Mouse (Mus musculus) myocyte (in vitro differentiated cells): ENCODE measurements at regions not wholly inside any gene's neighbourhood (a gene's known extent, or its start where the extent isn't known, plus 50 kb on each side); places are given as distances from the start of the nearest gene placed in this dataset.

Experiments
- H3K27me3 ChIP-seq: one replicate; pipeline ENCODE4 v1.6.1; 2011; ENCODE audit not compliant: control insufficient read depth, insufficient read depth, insufficient read length
- H3K36me3 ChIP-seq: one replicate; pipeline ENCODE4 v1.6.1; 2011; ENCODE audit not compliant: control insufficient read depth, insufficient read depth
- H3K4me2 ChIP-seq: one replicate; pipeline ENCODE4 v1.6.1; 2011; ENCODE audit warnings: low read depth, control low read depth
- H3K4me3 ChIP-seq: one replicate; pipeline ENCODE4 v1.5.1; 2011; ENCODE audit warnings: mild to moderate bottlenecking, control low read depth, moderate library complexity
- H3K79me2 ChIP-seq: one replicate; pipeline ENCODE4 v1.6.1; 2011; ENCODE audit not compliant: control insufficient read depth, insufficient read depth
- H3ac ChIP-seq: one replicate; pipeline ENCODE4 v1.6.1; 2011; ENCODE audit not compliant: control insufficient read depth, insufficient read length
- CEBPB ChIP-seq: IDR thresholded peaks from 2 replicates; pipeline ENCODE4 v1.6.1; 2011; ENCODE audit warnings: mild to moderate bottlenecking, moderate library complexity; ENCODE audit not compliant: poor library complexity, insufficient read depth, severe bottlenecking
- E2F4 ChIP-seq: IDR thresholded peaks from one replicate; pipeline ENCODE4 v1.6.1; 2011; ENCODE audit warnings: mild to moderate bottlenecking, control low read depth, moderate library complexity; ENCODE audit not compliant: insufficient read depth
- MAX ChIP-seq: IDR thresholded peaks from one replicate; pipeline ENCODE4 v1.6.1; 2011; ENCODE audit warnings: low read depth, mild to moderate bottlenecking, control low read depth
- MYOD1 ChIP-seq, 3 experiments: IDR thresholded peaks; one replicate each; pipeline ENCODE4 v1.6.1; 2011; ENCODE audit warnings: control low read depth in 2 of 3, low read depth in 2 of 3, mild to moderate bottlenecking in 2 of 3, moderate library complexity in 1 of 3; ENCODE audit not compliant: insufficient read length in 2 of 3, control insufficient read depth in 1 of 3
- MYOG ChIP-seq, 3 experiments: IDR thresholded peaks; one replicate each; pipeline ENCODE4 v1.6.1; 2011; ENCODE audit warnings: control low read depth in 2 of 3, low read depth in 2 of 3, mild to moderate bottlenecking in 2 of 3; ENCODE audit not compliant: insufficient read length in 2 of 3, control insufficient read depth in 1 of 3, insufficient read depth in 1 of 3
- POLR2A ChIP-seq: IDR thresholded peaks from one replicate; pipeline ENCODE4 v1.6.1; 2011; ENCODE audit warnings: low read depth, mild to moderate bottlenecking, control low read depth, moderate library complexity; ENCODE audit not compliant: insufficient read length
- POLR2AphosphoS2 ChIP-seq: IDR thresholded peaks from one replicate; pipeline ENCODE4 v1.6.1; 2011; ENCODE audit warnings: low read depth, control low read depth; ENCODE audit not compliant: insufficient read length
- REST ChIP-seq: IDR thresholded peaks from one replicate; pipeline ENCODE4 v1.6.1; 2011; ENCODE audit warnings: mild to moderate bottlenecking, control low read depth, moderate library complexity; ENCODE audit not compliant: insufficient read depth, insufficient read length
- SRF ChIP-seq: IDR thresholded peaks from one replicate; pipeline ENCODE4 v1.6.1; 2011; ENCODE audit warnings: low read depth; ENCODE audit not compliant: control insufficient read depth, insufficient read length
- TCF12 ChIP-seq: IDR thresholded peaks from one replicate; pipeline ENCODE4 v1.6.1; 2011; ENCODE audit warnings: mild to moderate bottlenecking, control low read depth; ENCODE audit not compliant: poor library complexity, insufficient read depth, severe bottlenecking
- TCF3 ChIP-seq: IDR thresholded peaks from one replicate; pipeline ENCODE4 v1.6.1; 2011; ENCODE audit warnings: low read depth, control low read depth; ENCODE audit not compliant: insufficient read length
- USF1 ChIP-seq: IDR thresholded peaks from one replicate; pipeline ENCODE4 v1.6.1; 2011; ENCODE audit warnings: low read depth, mild to moderate bottlenecking, control low read depth, moderate library complexity

GRCm38 (mm10) chr12:32768082-32768743 lies 51.1 kb upstream of the Nampt start:
- H3ac ChIP-seq: no peak overlapping the region
- no peaks in the 10 kb centered on the region for H3K27me3 ChIP-seq
- no peak overlapping the region for H3K4me2 ChIP-seq
- no peak for TF ChIP-seq E2F4
- no peak for TF ChIP-seq TCF3
- no peak for TF ChIP-seq REST
- TF ChIP-seq POLR2A: no peak
- TF ChIP-seq CEBPB: no peak
- no peak for TF ChIP-seq MYOD1 (IDR thresholded peaks at IDR 0.05; ENCODE audit: control insufficient read depth in 1 of 3, insufficient read length in 2 of 3, low read depth in 2 of 3)
- TF ChIP-seq USF1: no peak
- no peak for TF ChIP-seq SRF
- no peak for TF ChIP-seq POLR2AphosphoS2
- TF ChIP-seq TCF12: no peak
- TF ChIP-seq MAX: no peak
- no peak for TF ChIP-seq MYOG (IDR thresholded peaks at IDR 0.05; ENCODE audit: control insufficient read depth in 1 of 3, insufficient read depth in 1 of 3, insufficient read length in 2 of 3, low read depth in 2 of 3)
- no peaks in the 10 kb centered on the region for H3K79me2 ChIP-seq
- H3K4me3 ChIP-seq: no peak overlapping the region
- H3K36me3 ChIP-seq: no peaks in the 10 kb centered on the region

GRCm38 (mm10) chr12:32768744-32769535 lies 50.4 kb upstream of the Nampt start:
- Histone ChIP-seq H3K27me3 (no peaks in the 10 kb centered on the region), H3K4me2 (no peak overlapping the region), H3K4me3 (no peak overlapping the region), H3K79me2 (no peaks in the 10 kb centered on the region), H3ac (no peak overlapping the region), H3K36me3 (no peaks in the 10 kb centered on the region)
- TF ChIP-seq USF1: no peak
- TF ChIP-seq TCF3: no peak
- TF ChIP-seq SRF: no peak
- no peak for TF ChIP-seq MAX
